Mouse (Mus musculus) liver, embryonic 13.5 days (tissue): ENCODE results near the gene Slc44a4. TPM values are rescaled to one million over a fixed set of nuclear protein-coding genes. Genes with fewer than 3 reads are reported as not detected.
"Not testable (repeated sequence)": the region's sequence is repeated elsewhere in the genome, so short reads cannot be mapped to it uniquely, and the experiment has no call there.

Experiments used
- ATAC-seq: fragments of 200-750 bp; cut with Nextera tagmentation; 2 replicates; pipeline ENCODE4 v1.8.0; 2017; ENCODE audit warnings: low read depth, mild to moderate bottlenecking, moderate number of reproducible peaks, moderate library complexity
- DNase-seq: peaks from one replicate; pipeline ENCODE4 v3.0.0; 2022
- H3K27ac ChIP-seq: fragments of 300-500 bp; sonication (generic); 2 replicates; pipeline ENCODE4 v1.5.1; 2015; ENCODE audit warnings: moderate library complexity, mild to moderate bottlenecking, inconsistent platforms
- H3K27me3 ChIP-seq: fragments of 300-500 bp; sonication (generic); 2 replicates; pipeline ENCODE4 v1.6.1; 2015; ENCODE audit warnings: mild to moderate bottlenecking, inconsistent platforms
- H3K36me3 ChIP-seq: fragments of 300-500 bp; sonication (generic); 2 replicates; pipeline ENCODE4 v1.6.1; 2015; ENCODE audit warnings: mild to moderate bottlenecking, inconsistent platforms
- H3K4me1 ChIP-seq: fragments of 300-500 bp; sonication (generic); replicated peaks from 2 replicates; pipeline ENCODE4 v1.6.1; 2015; ENCODE audit warnings: inconsistent platforms
- H3K4me2 ChIP-seq: fragments of 300-500 bp; sonication (generic); 2 replicates; pipeline ENCODE4 v1.6.1; 2015; ENCODE audit warnings: inconsistent platforms, mild to moderate bottlenecking, moderate library complexity
- H3K4me3 ChIP-seq: fragments of 300-500 bp; sonication (generic); replicated peaks from 2 replicates; pipeline ENCODE4 v1.5.1; 2015; ENCODE audit warnings: mild to moderate bottlenecking, inconsistent platforms
- H3K9ac ChIP-seq: fragments of 300-500 bp; sonication (generic); 2 replicates; pipeline ENCODE4 v1.6.1; 2015; ENCODE audit warnings: mild to moderate bottlenecking, inconsistent platforms
- H3K9me3 ChIP-seq: fragments of 300-500 bp; sonication (generic); replicated peaks from 2 replicates; pipeline ENCODE4 v1.6.1; 2016; ENCODE audit warnings: inconsistent platforms
- WGBS: fragments of 180-500 bp; shearing (Covaris S2); methylation state at CpG from one replicate; pipeline ENCODE4 v1.1.7; 2015; ENCODE audit not compliant: insufficient replicate concordance; 5-methylcytosine and 5-hydroxymethylcytosine counted together
- polyA plus RNA-seq: library from polyadenylated mRNA; unstranded; fragments of >200 nt; fragmentation: Nextera tagmentation; extraction: Ambion mirVana; gene quantifications from 2 replicates; pipeline ENCODE4 v1.2.1, GENCODE M21; 2015

The Slc44a4 gene
- polyA plus RNA-seq, 1 experiment from 2014 or later = 1.5 TPM

DNA sequence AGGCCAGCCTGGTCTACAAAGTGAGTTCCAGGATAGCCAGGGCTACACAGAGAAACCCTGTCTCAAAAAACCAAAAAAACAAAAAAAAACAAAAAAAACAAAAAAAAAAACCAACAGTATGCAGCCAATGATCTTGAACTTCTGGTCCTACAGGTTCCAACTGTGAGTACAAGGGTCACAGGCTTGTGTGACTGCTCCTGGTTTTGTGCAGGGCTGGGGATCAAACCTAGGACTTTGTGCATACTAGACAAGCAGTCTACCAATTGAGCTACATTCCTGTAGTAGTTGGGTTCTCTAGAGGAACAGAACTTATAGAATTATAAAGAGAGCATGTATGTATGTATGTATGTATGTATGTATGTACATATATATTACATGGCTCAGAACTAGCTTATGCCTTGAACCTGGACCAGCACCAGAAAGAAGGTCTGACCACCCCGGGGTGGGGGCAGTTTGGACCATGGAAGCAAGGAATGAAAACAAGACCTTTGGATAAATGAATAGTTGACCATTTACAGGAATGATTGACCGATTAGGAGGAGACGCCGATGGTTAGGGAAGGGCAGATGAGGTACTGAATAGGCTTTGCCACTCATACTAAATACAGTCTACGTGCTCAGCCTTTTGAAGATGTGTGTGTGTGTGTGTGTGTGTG lies 32.3 kb downstream of the Slc44a4 start:
- no peaks in the 10 kb centered on the region for H3K9me3 ChIP-seq
- H3K4me1 ChIP-seq = peaks cover 41% of the 10 kb centered on the region
- no peak for DNase-seq
- H3K4me3 ChIP-seq = no peak overlapping the region
- H3K4me2 ChIP-seq = no peak overlapping the region
- H3K27ac ChIP-seq = no peak overlapping the region
- no peak for ATAC-seq
- no peaks in the 10 kb centered on the region for H3K27me3 ChIP-seq
- peaks cover 23% of the 10 kb centered on the region for H3K36me3 ChIP-seq
- no peak overlapping the region for H3K9ac ChIP-seq
- 75% methylated on average over 5 of the region's 5 CpGs for WGBS

DNA sequence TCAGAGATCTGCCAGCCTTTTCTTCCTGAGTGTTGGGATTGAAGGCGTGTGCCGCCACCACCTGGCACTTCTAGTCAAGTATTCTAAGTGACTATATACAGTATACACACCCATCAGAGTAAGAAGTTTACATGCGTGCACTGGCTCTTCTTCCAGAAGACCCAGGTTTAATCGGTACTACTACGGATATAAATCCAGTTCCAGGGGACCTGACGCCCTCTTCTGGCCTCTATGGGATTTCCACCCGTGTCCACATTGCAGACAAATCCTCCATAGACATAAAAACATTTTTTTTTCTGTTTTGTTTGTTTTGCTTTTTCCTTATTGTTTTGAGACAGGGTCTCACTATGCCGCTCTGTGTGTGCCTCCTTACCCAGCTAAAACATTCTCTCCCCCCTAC lies 33.3 kb downstream of the Slc44a4 start:
- 27% methylated on average over 8 of the region's 8 CpGs for WGBS
- ATAC-seq = no peak
- H3K4me3 ChIP-seq = no peak overlapping the region
- H3K36me3 ChIP-seq = peaks cover 23% of the 10 kb centered on the region
- H3K4me1 ChIP-seq = peaks cover 38% of the 10 kb centered on the region
- H3K9ac ChIP-seq = no peak overlapping the region
- DNase-seq = no peak
- H3K27me3 ChIP-seq = no peaks in the 10 kb centered on the region
- H3K9me3 ChIP-seq = no peaks in the 10 kb centered on the region
- H3K27ac ChIP-seq = no peak overlapping the region
- no peak overlapping the region for H3K4me2 ChIP-seq

DNA sequence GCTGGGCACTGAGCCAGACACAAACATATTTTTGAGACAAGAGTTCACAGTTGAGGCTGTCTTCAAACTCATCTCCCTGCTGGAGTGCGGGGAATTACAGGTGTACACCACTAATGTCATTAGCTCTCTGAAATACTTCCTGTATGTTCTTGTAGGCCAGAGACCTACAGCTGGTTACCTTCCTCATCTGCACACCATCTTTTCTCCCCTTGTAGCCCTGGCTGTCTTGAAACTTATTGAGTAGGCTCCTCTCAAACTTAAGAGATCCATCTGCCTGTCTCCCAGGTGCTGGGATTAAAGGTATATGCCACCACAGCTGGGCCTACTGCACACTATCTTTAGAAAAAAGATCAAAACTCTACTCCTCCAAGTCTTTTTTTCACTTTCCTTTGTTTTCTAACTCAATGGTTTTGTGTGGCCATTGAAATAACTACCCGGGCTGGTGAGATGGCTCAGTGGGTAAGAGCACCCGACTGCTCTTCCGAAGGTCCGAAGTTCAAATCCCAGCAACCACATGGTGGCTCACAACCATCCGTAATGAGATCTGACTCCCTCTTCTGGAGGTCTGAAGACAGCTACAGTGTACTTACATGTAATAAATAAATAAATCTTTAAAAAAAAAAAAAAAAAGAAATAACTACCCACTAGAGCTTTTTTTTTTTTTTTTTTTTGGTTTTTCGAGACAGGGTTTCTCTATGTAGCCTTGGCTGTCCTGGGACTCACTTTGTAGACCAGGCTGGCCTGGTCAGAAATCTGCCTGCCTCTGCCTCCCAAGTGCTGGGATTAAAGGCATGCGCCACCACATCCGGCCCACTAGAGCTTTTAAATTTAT lies 34.7 kb downstream of the Slc44a4 start:
- ATAC-seq = peak; percentile 19; the same call in 1 of the 2 replicates
- 36% methylated on average over 9 of the region's 9 CpGs for WGBS
- not testable (repeated sequence) for H3K4me2 ChIP-seq, H3K9me3 ChIP-seq, DNase-seq, H3K27me3 ChIP-seq, H3K4me3 ChIP-seq
- Histone ChIP-seq H3K9ac (0 out of 2 replicates have a peak overlapping the region, but pooled peaks have one; percentile 97), H3K4me1 (peaks cover 38% of the 10 kb centered on the region), H3K36me3 (peaks cover 23% of the 10 kb centered on the region), H3K27ac (peak overlapping the region; percentile 96)

DNA sequence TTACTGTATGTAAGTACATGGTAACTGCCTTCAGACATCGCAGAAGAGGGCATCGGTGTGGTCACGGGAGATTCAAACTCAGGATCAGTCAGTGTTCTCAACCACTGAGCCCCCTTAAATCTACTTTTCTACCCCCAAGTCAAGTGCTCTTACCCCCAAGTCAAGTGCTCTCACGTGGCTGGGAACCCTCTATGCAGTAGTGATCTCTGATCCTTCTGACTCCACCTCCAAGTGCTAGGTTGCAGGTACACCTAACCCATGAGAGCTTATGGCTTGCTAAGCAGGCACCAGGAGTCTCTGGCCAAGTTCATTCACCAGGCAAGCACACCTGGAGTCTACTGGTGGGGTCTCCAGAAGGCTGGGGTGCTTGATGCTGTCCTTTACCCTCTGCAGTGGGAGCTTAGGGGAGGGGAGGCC lies 35.3 kb downstream of the Slc44a4 start:
- peaks cover 36% of the 10 kb centered on the region for H3K4me1 ChIP-seq
- peak overlapping the region; percentile 95 for H3K4me2 ChIP-seq
- peak overlapping the region; percentile 97 for H3K9ac ChIP-seq
- H3K36me3 ChIP-seq = peaks cover 23% of the 10 kb centered on the region
- 12% methylated on average over 4 of the region's 4 CpGs for WGBS
- no peaks in the 10 kb centered on the region for H3K9me3 ChIP-seq
- peak overlapping the region; percentile 96 for H3K27ac ChIP-seq
- peak; percentile 56 for ATAC-seq
- DNase-seq = peak; percentile 35
- H3K27me3 ChIP-seq = 0 out of 2 replicates have a peak, but pooled peaks cover under 1% of the 10 kb centered on the region
- H3K4me3 ChIP-seq = peak overlapping the region; percentile 82

DNA sequence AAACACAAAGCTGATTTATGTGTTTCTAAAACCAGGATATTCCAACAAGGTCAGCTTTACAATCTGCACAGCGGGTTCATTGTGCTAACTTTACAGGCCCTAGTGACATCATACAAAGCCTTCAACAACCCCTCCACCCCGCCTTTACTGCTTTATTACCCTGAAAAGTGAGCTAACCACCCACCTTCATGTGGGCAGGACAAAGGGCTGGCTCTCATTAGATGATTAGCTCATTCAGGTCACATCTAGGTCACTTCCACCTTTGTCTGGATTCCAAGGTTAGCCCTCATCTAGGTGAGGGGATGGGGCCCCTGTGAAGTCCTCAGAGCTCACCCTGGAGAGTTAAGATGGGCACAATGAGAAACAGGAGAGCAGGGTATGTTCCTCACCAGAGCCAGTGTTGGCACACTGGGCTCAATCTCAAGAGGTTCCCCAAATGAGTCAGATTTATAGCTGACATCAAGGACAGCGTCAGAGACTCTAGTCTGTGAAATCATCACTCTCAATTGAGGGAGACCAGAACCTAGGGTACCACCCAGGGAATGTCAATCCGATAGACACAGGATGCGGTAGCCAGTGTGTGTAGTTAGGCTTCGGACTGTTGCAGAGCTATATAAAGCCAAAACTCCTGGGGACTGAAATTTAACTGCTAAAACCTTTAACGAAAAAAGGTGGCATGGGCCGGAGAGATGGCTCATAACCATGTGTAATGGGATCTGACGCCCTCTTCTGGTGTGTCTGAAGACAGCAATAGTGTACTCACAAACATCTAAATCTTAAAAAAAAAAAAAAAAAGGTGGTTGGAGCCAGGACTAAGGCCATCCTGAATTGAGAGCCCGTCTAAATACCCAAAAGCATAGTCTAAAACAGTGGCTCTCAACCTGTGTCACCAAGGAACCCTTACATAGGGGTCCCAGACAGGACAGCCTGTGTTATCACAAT lies 36.5 kb downstream of the Slc44a4 start:
- Histone ChIP-seq H3K27me3 (peaks cover 13% of the 10 kb centered on the region), H3K9me3 (no peaks in the 10 kb centered on the region), H3K4me3 (peak overlapping the region; percentile 82), H3K27ac (peak overlapping the region; percentile 96), H3K4me1 (peaks cover 35% of the 10 kb centered on the region), H3K4me2 (peak overlapping the region; percentile 95), H3K36me3 (peaks cover 23% of the 10 kb centered on the region), H3K9ac (peak overlapping the region; percentile 97)
- WGBS = 17% methylated on average over 10 of the region's 10 CpGs
- DNase-seq = no peak
- no peak for ATAC-seq

DNA sequence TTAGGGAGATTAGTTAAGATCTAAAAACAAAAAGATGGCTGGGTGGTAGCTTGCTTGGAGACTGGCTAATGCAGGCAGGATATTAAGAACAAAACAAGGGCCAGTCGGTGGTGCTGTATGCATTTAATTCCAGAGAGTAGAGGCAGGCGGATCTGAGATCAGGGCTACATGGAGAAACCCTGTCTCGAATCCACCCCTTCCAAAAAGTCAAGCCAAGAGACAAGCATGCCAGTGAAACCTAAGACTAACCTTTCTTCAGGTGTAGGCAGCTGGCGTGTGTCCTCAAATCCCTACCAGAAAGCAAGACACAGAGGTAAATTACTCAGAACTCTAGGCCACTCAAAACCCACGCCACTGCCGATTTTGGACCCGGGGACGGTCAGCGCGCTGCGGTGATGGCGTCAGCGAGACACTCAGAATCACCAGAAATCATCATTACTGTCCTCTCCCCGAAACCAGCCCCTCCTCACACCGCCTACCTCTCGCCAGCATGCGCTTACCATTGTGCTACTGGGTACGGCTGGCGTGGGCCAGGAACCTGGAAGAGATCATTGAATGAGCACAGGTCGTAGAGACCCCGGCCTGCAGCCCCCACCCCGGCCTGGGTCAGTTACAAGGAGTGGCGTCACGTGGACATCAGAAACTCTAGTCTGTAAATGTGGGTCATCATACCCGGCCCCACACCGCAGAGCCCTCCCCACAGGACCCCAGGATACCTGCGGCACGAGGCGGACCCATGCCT lies 37.5 kb downstream of the Slc44a4 start:
- no peak for DNase-seq
- peaks cover 23% of the 10 kb centered on the region for H3K36me3 ChIP-seq
- H3K27ac ChIP-seq = peak overlapping the region; percentile 96
- H3K9ac ChIP-seq = peak overlapping the region; percentile 97
- H3K27me3 ChIP-seq = peaks cover 21% of the 10 kb centered on the region
- peak overlapping the region; percentile 95 for H3K4me2 ChIP-seq
- peak overlapping the region; percentile 82 for H3K4me3 ChIP-seq
- ATAC-seq = peak; percentile 8; the same call in 1 of the 2 replicates
- no peaks in the 10 kb centered on the region for H3K9me3 ChIP-seq
- H3K4me1 ChIP-seq = peaks cover 35% of the 10 kb centered on the region
- under 1% methylated on average over 29 of the region's 29 CpGs for WGBS

DNA sequence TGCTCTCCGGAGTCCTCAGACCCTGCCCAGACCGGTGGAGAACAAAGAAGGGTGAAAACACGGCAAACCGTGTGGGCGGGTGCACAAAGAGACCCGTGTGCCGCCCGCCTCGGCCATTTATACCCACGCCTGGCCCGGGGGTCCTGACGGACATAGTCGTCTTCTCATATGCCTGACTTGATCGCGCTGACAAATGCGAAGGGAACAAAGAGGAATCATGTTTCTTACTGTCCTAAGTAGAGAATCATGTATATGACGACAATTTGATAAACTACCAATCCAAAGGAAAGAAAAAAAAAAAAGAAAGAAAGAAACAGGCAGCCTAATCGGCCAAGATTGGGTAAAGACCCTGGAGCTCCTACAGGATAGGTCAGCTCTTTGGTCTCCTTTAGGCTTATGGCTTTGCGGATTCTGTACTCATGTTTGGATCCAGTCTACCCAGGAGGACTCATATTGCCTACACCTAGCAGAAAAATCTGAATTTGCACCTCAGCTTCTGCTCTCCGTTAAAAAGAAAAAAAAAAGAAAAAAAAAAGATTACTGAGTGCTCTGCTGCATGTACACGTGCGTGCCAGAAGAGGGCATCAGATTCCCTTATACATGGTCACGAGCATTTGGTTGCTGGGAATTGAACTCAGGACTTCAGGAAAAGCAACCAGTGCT lies 38.2 kb downstream of the Slc44a4 start:
- H3K4me1 ChIP-seq = peaks cover 35% of the 10 kb centered on the region
- peaks cover 28% of the 10 kb centered on the region for H3K27me3 ChIP-seq
- peak overlapping the region; percentile 97 for H3K9ac ChIP-seq
- no peaks in the 10 kb centered on the region for H3K9me3 ChIP-seq
- H3K36me3 ChIP-seq = peaks cover 23% of the 10 kb centered on the region
- peak overlapping the region; percentile 95 for H3K4me2 ChIP-seq
- peak overlapping the region; percentile 96 for H3K27ac ChIP-seq
- H3K4me3 ChIP-seq = peak overlapping the region; percentile 82
- under 1% methylated on average over 23 of the region's 23 CpGs for WGBS
- ATAC-seq (peak; percentile 66), DNase-seq (peak; percentile 74)

DNA sequence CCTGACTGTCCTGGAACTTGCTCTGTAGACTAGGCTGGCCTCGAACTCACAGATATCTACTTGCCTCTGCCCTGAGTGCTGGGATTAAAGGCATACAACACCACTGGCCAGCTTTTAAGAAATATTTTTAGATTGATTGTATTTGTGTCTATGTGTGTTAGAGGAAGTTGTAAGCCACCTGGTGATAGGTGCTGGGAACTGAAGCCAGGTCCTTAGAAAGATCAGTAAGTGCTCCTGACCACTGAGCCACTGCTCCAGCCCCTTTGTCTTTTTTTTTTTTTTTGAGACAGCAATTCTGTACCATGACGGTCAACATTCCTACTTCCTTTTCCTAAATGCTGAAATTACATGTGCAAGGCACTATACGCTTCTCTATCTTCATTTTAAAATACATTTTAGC lies 39.0 kb downstream of the Slc44a4 start:
- H3K36me3 ChIP-seq = peaks cover 23% of the 10 kb centered on the region
- peak overlapping the region; percentile 95 for H3K4me2 ChIP-seq
- no peak for DNase-seq
- H3K27ac ChIP-seq = peak overlapping the region; percentile 96; the same call in 1 of the 2 replicates
- no peaks in the 10 kb centered on the region for H3K9me3 ChIP-seq
- ATAC-seq = no peak
- WGBS = 64% methylated on average over 3 of the region's 3 CpGs
- H3K9ac ChIP-seq = peak overlapping the region; percentile 97
- peaks cover 32% of the 10 kb centered on the region for H3K27me3 ChIP-seq
- H3K4me3 ChIP-seq = peak overlapping the region; percentile 82
- H3K4me1 ChIP-seq = peaks cover 35% of the 10 kb centered on the region

DNA sequence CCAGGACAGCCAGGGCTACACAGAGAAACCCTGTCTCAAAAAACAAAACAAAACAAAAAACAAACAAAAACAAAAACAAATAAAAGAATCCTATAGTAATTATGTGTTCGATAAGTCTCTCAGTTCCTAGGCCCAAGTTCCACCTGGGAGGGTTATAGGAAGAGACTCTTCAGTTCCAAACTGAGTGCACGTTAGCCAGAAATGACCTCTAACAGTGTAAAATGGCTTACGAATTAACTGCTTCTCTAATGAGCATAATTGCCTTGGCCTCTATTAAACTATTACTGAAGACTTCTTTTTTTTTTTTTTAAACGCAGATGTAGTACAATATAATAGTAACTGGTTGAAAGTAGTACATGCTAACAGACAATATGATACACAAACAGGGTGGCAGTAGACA lies 39.6 kb downstream of the Slc44a4 start:
- H3K27ac ChIP-seq = no peak overlapping the region
- no peak overlapping the region for H3K9ac ChIP-seq
- peaks cover 32% of the 10 kb centered on the region for H3K4me1 ChIP-seq
- H3K27me3 ChIP-seq = peaks cover 35% of the 10 kb centered on the region
- no peaks in the 10 kb centered on the region for H3K9me3 ChIP-seq
- no peak overlapping the region for H3K4me2 ChIP-seq
- H3K36me3 ChIP-seq = peaks cover 23% of the 10 kb centered on the region
- H3K4me3 ChIP-seq = no peak overlapping the region
- 83% methylated on average over 4 of the region's 4 CpGs for WGBS
- DNase-seq (no peak), ATAC-seq (no peak)

DNA sequence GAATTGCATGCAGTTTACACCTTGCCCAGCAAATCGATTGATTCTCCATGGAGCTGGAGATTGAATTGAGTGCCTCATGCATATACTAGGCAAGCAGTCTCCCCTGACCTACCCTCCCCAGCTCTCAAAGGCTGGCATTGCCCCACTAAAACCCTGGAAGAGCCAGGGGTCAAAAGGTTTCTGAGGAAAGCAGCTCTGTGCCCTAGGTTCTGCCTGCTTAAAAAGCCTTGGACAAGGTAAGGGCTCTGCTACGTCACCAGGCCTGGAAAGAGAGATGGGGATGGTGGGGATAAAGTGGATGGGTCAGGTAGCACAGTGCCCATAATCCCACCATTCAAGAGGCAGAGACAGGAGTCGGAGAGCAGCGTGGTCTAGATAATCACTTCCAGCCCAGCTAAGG lies 40.6 kb downstream of the Slc44a4 start:
- Histone ChIP-seq H3K4me1 (peaks cover 34% of the 10 kb centered on the region), H3K9ac (no peak overlapping the region), H3K4me3 (no peak overlapping the region), H3K27me3 (peaks cover 43% of the 10 kb centered on the region), H3K4me2 (no peak overlapping the region), H3K36me3 (peaks cover 17% of the 10 kb centered on the region), H3K9me3 (no peaks in the 10 kb centered on the region), H3K27ac (no peak overlapping the region)
- DNase-seq = no peak
- no peak for ATAC-seq
- WGBS = 75% methylated on average over 4 of the region's 4 CpGs
